Mouse (Mus musculus) embryonic facial prominence, embryonic 11.5 days (tissue): ENCODE results near the gene Fcgrt. TPM values are rescaled to one million over a fixed set of nuclear protein-coding genes. Genes with fewer than 3 reads are reported as not detected.

ENCODE experiments used
- ATAC-seq: fragments of 200-750 bp; cut with Nextera tagmentation; replicated peaks from 2 replicates; pipeline ENCODE4 v1.8.0; 2017; ENCODE audit warnings: low read depth; ENCODE audit not compliant: insufficient number of reproducible peaks, low FRiP score, low TSS enrichment
- DNase-seq: peaks from one replicate; pipeline ENCODE4 v3.0.0-alpha.2; 2015; ENCODE audit warnings: low spot score
- H3K27ac ChIP-seq: fragments of 300-500 bp; sonication (generic); replicated peaks from 2 replicates; pipeline ENCODE4 v1.5.1; 2014; ENCODE audit warnings: mild to moderate bottlenecking, low read depth, low read length, control low read depth
- H3K27me3 ChIP-seq: fragments of 300-500 bp; sonication (generic); 2 replicates; pipeline ENCODE4 v1.6.1; 2014; ENCODE audit warnings: mild to moderate bottlenecking, low read length, moderate library complexity, mixed read lengths; ENCODE audit not compliant: control insufficient read depth, insufficient read depth
- H3K36me3 ChIP-seq: fragments of 300-500 bp; sonication (generic); replicated peaks from 2 replicates; pipeline ENCODE4 v1.6.1; 2014; ENCODE audit warnings: low read depth, mild to moderate bottlenecking, low read length, moderate library complexity, mixed read lengths; ENCODE audit not compliant: control insufficient read depth, insufficient read depth
- H3K4me1 ChIP-seq: fragments of 300-500 bp; sonication (generic); 2 replicates; pipeline ENCODE4 v1.6.1; 2014; ENCODE audit warnings: low read length, mixed read lengths; ENCODE audit not compliant: control insufficient read depth, insufficient read depth
- H3K4me2 ChIP-seq: fragments of 300-500 bp; sonication (generic); 2 replicates; pipeline ENCODE4 v1.6.1; 2014; ENCODE audit warnings: low read depth, mild to moderate bottlenecking, control low read depth, low read length, moderate library complexity
- H3K4me3 ChIP-seq: fragments of 300-500 bp; sonication (generic); 2 replicates; pipeline ENCODE4 v1.5.1; 2014; ENCODE audit warnings: low read depth, low read length, control low read depth
- H3K9ac ChIP-seq: fragments of 300-500 bp; sonication (generic); replicated peaks from 2 replicates; pipeline ENCODE4 v1.6.1; 2014; ENCODE audit warnings: mild to moderate bottlenecking, control low read depth, low read length
- H3K9me3 ChIP-seq: fragments of 300-500 bp; sonication (generic); replicated peaks from 2 replicates; pipeline ENCODE4 v1.6.1; 2016; ENCODE audit warnings: mild to moderate bottlenecking, low read length, inconsistent platforms, mixed read lengths; ENCODE audit not compliant: control insufficient read depth
- WGBS: fragments of 180-500 bp; shearing (Covaris S2); extraction: QIAGEN DNeasy Blood & Tissue Kit; methylation state at CpG from one replicate; pipeline ENCODE4 v1.1.7; 2014; 5-methylcytosine and 5-hydroxymethylcytosine counted together
- polyA plus RNA-seq: library from polyadenylated mRNA; unstranded; fragments of >200 nt; fragmentation: Nextera tagmentation; extraction: Ambion mirVana; gene quantifications from 2 replicates; pipeline ENCODE4 v1.2.1, GENCODE M21; 2014

Fcgrt gene
- polyA plus RNA-seq, 1 experiment from 2014 or later, result 12.6 TPM

DNA sequence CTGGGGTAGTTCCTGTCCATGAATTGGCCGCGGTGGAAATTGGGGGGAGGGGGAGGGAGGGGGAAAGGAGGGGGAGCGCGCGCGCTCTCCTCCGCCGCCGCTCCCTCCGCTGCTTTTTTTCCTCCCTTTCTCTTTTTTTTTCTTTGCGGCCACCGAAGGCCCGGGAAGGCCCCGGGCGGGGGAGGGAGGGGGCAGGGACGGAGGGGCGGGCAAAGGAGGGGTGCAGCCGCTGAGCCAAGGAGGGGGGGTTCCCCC is 50.9 kb downstream of the Fcgrt start, which contains the start of gene Prr12:
Gene Prr12, minus strand, starts transcription at position 20 of the 255 bp plus-strand sequence.
- Histone ChIP-seq H3K27me3 (no peaks in the 10 kb centered on the region), H3K4me2 (peak within 1 kb of the TSS; percentile 94), H3K4me3 (peak within 1 kb of the TSS; percentile 92), H3K4me1 (peaks cover 5% of the 10 kb centered on the region; the same call in 1 of the 2 replicates), H3K36me3 (peaks cover 22% of the 10 kb centered on the region), H3K27ac (peak within 1 kb of the TSS; percentile 100), H3K9me3 (no peaks in the 10 kb centered on the region), H3K9ac (peak within 1 kb of the TSS; percentile 95)
- 0% methylated on average over 9 of the region's 18 CpGs for WGBS
- ATAC-seq (no peak), DNase-seq (peak; percentile 74)

- H3K4me2 ChIP-seq, result peak overlapping the region; percentile 94
- peak overlapping the region; percentile 92 for H3K4me3 ChIP-seq
- H3K27me3 ChIP-seq, result no peaks in the 10 kb centered on the region
- peak overlapping the region; percentile 100 for H3K27ac ChIP-seq
- H3K4me1 ChIP-seq, result peaks cover 5% of the 10 kb centered on the region; the same call in 1 of the 2 replicates
- WGBS, result under 1% methylated on average over 32 of the region's 38 CpGs
- peaks cover 27% of the 10 kb centered on the region for H3K36me3 ChIP-seq
- peak overlapping the region; percentile 95 for H3K9ac ChIP-seq
- H3K9me3 ChIP-seq, result no peaks in the 10 kb centered on the region
- ATAC-seq (no peak), DNase-seq (peak; percentile 53)
Observed at GRCm38 (mm10) chr7:45052181-45052861, 51.3 kb downstream of the Fcgrt start.

- peak overlapping the region; percentile 92 for H3K4me3 ChIP-seq
- DNase-seq (peak; percentile 46), ATAC-seq (no peak)
- WGBS, result 1% methylated on average over 13 of the region's 13 CpGs
- peak overlapping the region; percentile 100 for H3K27ac ChIP-seq
- no peaks in the 10 kb centered on the region for H3K9me3 ChIP-seq
- peak overlapping the region; percentile 95 for H3K9ac ChIP-seq
- peak overlapping the region; percentile 94 for H3K4me2 ChIP-seq
- H3K36me3 ChIP-seq, result peaks cover 34% of the 10 kb centered on the region
- H3K4me1 ChIP-seq, result peaks cover 5% of the 10 kb centered on the region; the same call in 1 of the 2 replicates
- no peaks in the 10 kb centered on the region for H3K27me3 ChIP-seq
Observed at GRCm38 (mm10) chr7:45051601-45051974, 52.1 kb downstream of the Fcgrt start.

- Histone ChIP-seq H3K4me2 (peak overlapping the region; percentile 94), H3K36me3 (peaks cover 38% of the 10 kb centered on the region), H3K4me1 (peaks cover 5% of the 10 kb centered on the region; the same call in 1 of the 2 replicates), H3K9ac (peak overlapping the region; percentile 95), H3K9me3 (no peaks in the 10 kb centered on the region), H3K27ac (peak overlapping the region; percentile 25; the same call in 1 of the 2 replicates), H3K4me3 (peak overlapping the region; percentile 92), H3K27me3 (no peaks in the 10 kb centered on the region)
- WGBS, result 1% methylated on average over 16 of the region's 16 CpGs
- DNase-seq, result peak; percentile 94
- ATAC-seq, result peak; percentile 20; the same call in 1 of the 2 replicates
Observed at GRCm38 (mm10) chr7:45050945-45051600, 52.6 kb downstream of the Fcgrt start.

GRCm38 (mm10) chr7:45048923-45049657 is 54.6 kb downstream of the Fcgrt start:
- Histone ChIP-seq H3K9me3 (no peaks in the 10 kb centered on the region), H3K4me1 (peaks cover 5% of the 10 kb centered on the region; the same call in 1 of the 2 replicates), H3K27me3 (no peaks in the 10 kb centered on the region), H3K4me3 (no peak overlapping the region), H3K4me2 (no peak overlapping the region), H3K9ac (no peak overlapping the region), H3K36me3 (peaks cover 49% of the 10 kb centered on the region), H3K27ac (no peak overlapping the region)
- 96% methylated on average over 23 of the region's 23 CpGs for WGBS
- DNase-seq, result no peak
- ATAC-seq, result no peak

- Histone ChIP-seq H3K27ac (no peak overlapping the region), H3K4me2 (no peak overlapping the region; the same call in 1 of the 2 replicates), H3K27me3 (no peaks in the 10 kb centered on the region), H3K9me3 (no peaks in the 10 kb centered on the region), H3K9ac (no peak overlapping the region), H3K36me3 (peaks cover 53% of the 10 kb centered on the region), H3K4me3 (no peak overlapping the region), H3K4me1 (peaks cover 5% of the 10 kb centered on the region; the same call in 1 of the 2 replicates)
- WGBS, result 93% methylated on average over 38 of the region's 38 CpGs
- no peak for DNase-seq
- ATAC-seq, result no peak
Observed at GRCm38 (mm10) chr7:45048001-45048890, 55.4 kb downstream of the Fcgrt start.

DNA sequence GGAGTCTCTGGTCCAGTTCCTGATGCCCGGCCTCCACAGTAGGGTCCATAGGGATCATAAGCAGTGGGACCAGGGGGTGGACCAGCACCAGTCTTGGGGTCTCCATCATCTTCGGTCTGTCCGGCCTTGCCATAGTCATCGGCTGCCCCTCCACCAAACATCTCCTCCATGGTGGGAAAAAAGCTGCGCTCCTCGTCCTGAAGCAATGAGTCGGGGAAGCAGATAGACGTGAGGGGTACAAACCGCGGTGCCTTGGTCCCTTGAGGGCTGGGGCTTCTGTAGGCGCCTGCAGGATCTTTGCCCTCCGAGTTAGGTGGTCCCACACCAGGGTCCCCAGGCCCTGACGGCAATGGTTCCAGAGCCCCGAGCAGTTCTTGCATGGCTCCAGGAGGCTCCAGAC is 56.2 kb downstream of the Fcgrt start:
- H3K27me3 ChIP-seq, result no peaks in the 10 kb centered on the region
- H3K27ac ChIP-seq, result no peak overlapping the region
- no peaks in the 10 kb centered on the region for H3K9me3 ChIP-seq
- no peak overlapping the region; the same call in 1 of the 2 replicates for H3K4me2 ChIP-seq
- DNase-seq, result no peak
- H3K9ac ChIP-seq, result no peak overlapping the region
- H3K4me3 ChIP-seq, result no peak overlapping the region
- ATAC-seq, result no peak
- H3K36me3 ChIP-seq, result peaks cover 59% of the 10 kb centered on the region
- WGBS, result 97% methylated on average over 14 of the region's 14 CpGs
- H3K4me1 ChIP-seq, result peaks cover 5% of the 10 kb centered on the region; the same call in 1 of the 2 replicates
